Mouse (Mus musculus) embryonic fibroblast, embryonic 13.5 days (primary cell): ENCODE results near the gene Dhx37.

Experiments
- CTCF ChIP-seq: IDR thresholded peaks from 2 replicates; pipeline ENCODE4 v1.5.1; 2011; ENCODE audit warnings: mild to moderate bottlenecking, control low read depth, low read length, moderate library complexity, borderline replicate concordance; ENCODE audit not compliant: insufficient read depth
- POLR2A ChIP-seq: IDR thresholded peaks from 2 replicates; pipeline ENCODE4 v1.6.1; 2011; ENCODE audit warnings: low read depth, mild to moderate bottlenecking, control low read depth, low read length, moderate library complexity

DNA sequence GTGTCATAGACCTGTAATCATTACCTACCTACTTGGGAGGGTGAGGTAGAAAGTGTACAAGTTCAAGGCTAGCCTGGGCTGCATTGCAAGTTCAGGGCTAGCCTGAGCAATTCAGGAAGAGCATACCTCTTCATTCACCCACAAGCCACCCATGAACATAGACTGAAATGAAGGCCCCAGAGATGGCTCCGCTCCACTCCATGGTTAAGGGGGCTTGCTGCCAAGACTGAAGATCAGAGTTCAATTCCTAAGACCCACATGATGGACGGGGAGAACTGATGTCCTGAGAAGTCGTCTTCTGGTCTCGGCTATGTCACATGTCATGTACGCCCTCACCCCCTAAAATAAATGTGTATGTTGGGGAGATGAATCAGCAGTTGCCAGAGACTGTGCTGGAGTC lies 32.6 kb upstream of the Dhx37 start:
- no peak for TF ChIP-seq POLR2A
- no peak for TF ChIP-seq CTCF
